Mouse (Mus musculus) forebrain, embryonic 13.5 days (tissue): ENCODE results near the gene Ldah. TPM values are rescaled to one million over a fixed set of nuclear protein-coding genes. Genes with fewer than 3 reads are reported as not detected.

Experiments
- polyA plus RNA-seq: library from polyadenylated mRNA; unstranded; fragments of >200 nt; fragmentation: Nextera tagmentation; extraction: Ambion mirVana; gene quantifications from 2 replicates; pipeline ENCODE4 v1.2.1, GENCODE M21; 2015

Ldah gene
- polyA plus RNA-seq, 1 experiment from 2014 or later, result 84.7 TPM

Other genes starting within 250 kb of the Ldah start
- gene Apob, start 230.5 kb upstream of the Ldah start, polyA plus RNA-seq, result 0.09 TPM in 1 of 2 replicates, not detected in the other
- gene Gdf7, start 93.8 kb downstream of the Ldah start, polyA plus RNA-seq, result not detected in 2 replicates
- 8.9 and 10.1 TPM in 2 replicates for gene Hs1bp3, start 105.3 kb downstream of the Ldah start, polyA plus RNA-seq